9 mouse cellular contexts compared by ENCODE assay signal in genomic region chr11:54530391-54530790, GRCm38 (mm10). TPM values are rescaled to one million over a fixed set of nuclear protein-coding genes. Genes with fewer than 3 reads are reported as not detected.
A peak's percentile ranks its signal among the peaks of the same experiment; 100 is the strongest.
DNase-seq lines count a peak whose midpoint lies in the region; ATAC-seq lines count a peak whose summit lies in the region.
"Had no signal": no experiment of that assay in that cellular context is flagged by ENCODE, and none has a peak within 500 bp of the region (broad histone marks: within the 10 kb centered on the region; RNA-seq: fewer than 3 reads in every experiment).

No protein-coding gene starts in this region.

- no peak for ATAC-seq in liver, embryonic 12.5 days
- ATAC-seq in granulocyte monocyte progenitor cell, adult 5-6 weeks (replicated peaks; ENCODE audit: poor library complexity, severe bottlenecking): no peak
- ATAC-seq: forebrain, embryonic 13.5 days had no signal

- peak overlapping the region; percentile 56 for H3K27ac ChIP-seq in liver, embryonic 12.5 days
- H3K27ac ChIP-seq: forebrain, embryonic 13.5 days had no signal

- no peak overlapping the region for H3K9ac ChIP-seq in liver, embryonic 12.5 days
- H3K9ac ChIP-seq: forebrain, embryonic 13.5 days had no signal

- H3K27me3 ChIP-seq in liver, embryonic 12.5 days (replicated peaks): no peaks in the 10 kb centered on the region
- H3K27me3 ChIP-seq: forebrain, embryonic 13.5 days had no signal

- no peak for DNase-seq in liver
- DNase-seq in gastrocnemius, postnatal 10 days: peak; percentile 33
- DNase-seq in heart, postnatal 4 days: peak; percentile 79
- DNase-seq in lung, postnatal 14 days: peak; percentile 79
- DNase-seq in layer of hippocampus, postnatal 25 days (ENCODE audit: extremely low spot score in 1 of 2, low spot score in 1 of 2): no peak
- DNase-seq in frontal cortex, postnatal 14 days (ENCODE audit: low spot score in 2 of 2): no peak

- H3K36me3 ChIP-seq in liver, embryonic 12.5 days: peaks cover 6% of the 10 kb centered on the region; the same call in 1 of the 2 replicates

- WGBS in liver, embryonic 12.5 days (ENCODE audit: insufficient replicate concordance): 56% methylated on average over 1 of the region's 1 CpGs

- H3K4me2 ChIP-seq in liver, embryonic 12.5 days: no peak overlapping the region
- H3K4me2 ChIP-seq: forebrain, embryonic 13.5 days had no signal

- H3K4me3 ChIP-seq in liver, embryonic 12.5 days: no peak overlapping the region
- H3K4me3 ChIP-seq: forebrain, embryonic 13.5 days had no signal

- H3K9me3 ChIP-seq in liver, embryonic 12.5 days (replicated peaks): no peaks in the 10 kb centered on the region
- H3K9me3 ChIP-seq: forebrain, embryonic 13.5 days had no signal

- H3K4me1 ChIP-seq in liver, embryonic 12.5 days: peaks cover 67% of the 10 kb centered on the region

RNA-seq across cellular contexts. Expression of gene Rapgef6, which starts 7.7 kb away (rescaled TPM):
- polyA plus RNA-seq in liver, embryonic 12.5 days (2016; fragmentation: Nextera tagmentation; extraction: Ambion mirVana): 27.1 and 27.9 TPM in 2 replicates
- 10 to 100 TPM in 1 of 2 experiments, 1 to 10 TPM in 1; 9.0 to 13.6 TPM for total RNA-seq in gastrocnemius, postnatal 10 days (2021)
- total RNA-seq in heart, postnatal 4 days (2021): 10 to 100 TPM; 29.7 to 34.0 TPM
- 10 to 100 TPM; 37.9 to 38.7 TPM for total RNA-seq in layer of hippocampus, postnatal 25 days (2021)
- 34.8 and 48.0 TPM in 2 replicates for total RNA-seq in granulocyte monocyte progenitor cell, adult 5-6 weeks (2014; fragmentation: Nextera tagmentation)
- total RNA-seq in granulocyte monocyte progenitor cell, adult 5-6 weeks (2017): 47.3 and 58.0 TPM in 2 replicates

Comparison
In these comparisons a context has a peak if more than half of its experiments do, and no peak if none do; other contexts are left out.
1. DNase-seq: peak in gastrocnemius, postnatal 10 days (single experiment), heart, postnatal 4 days (single experiment) and lung, postnatal 14 days (single experiment); none in liver (single experiment), layer of hippocampus, postnatal 25 days (0 of 2) and frontal cortex, postnatal 14 days (0 of 2).